Mouse (Mus musculus) heart, adult 2 months (tissue): ENCODE data around the gene Arhgap29. TPM values are rescaled to one million over a fixed set of nuclear protein-coding genes. Genes with fewer than 3 reads are reported as not detected.

Experiments
- DNase-seq, 2 experiments: peaks; one replicate each; pipeline ENCODE4 v3.0.0; 2021
- H3K27ac ChIP-seq: fragments of 200-600 bp; 2 replicates; pipeline ENCODE4 v1.8.1; 2022
- H3K27me3 ChIP-seq: fragments of 200-500 bp; 2 replicates; pipeline ENCODE4 v1.6.1; 2012; ENCODE audit warnings: mild to moderate bottlenecking, low read length, inconsistent platforms, mixed read lengths; ENCODE audit not compliant: control insufficient read depth, insufficient read depth
- H3K36me3 ChIP-seq: fragments of 200-500 bp; 2 replicates; pipeline ENCODE4 v1.6.1; 2012; ENCODE audit warnings: low read length, inconsistent platforms; ENCODE audit not compliant: control insufficient read depth, insufficient read depth
- H3K4me1 ChIP-seq: fragments of 200-500 bp; 2 replicates; pipeline ENCODE4 v1.6.1; 2011; ENCODE audit warnings: low read length; ENCODE audit not compliant: control insufficient read depth, insufficient read depth
- H3K4me3 ChIP-seq: fragments of 200-600 bp; 2 replicates; pipeline ENCODE4 v1.8.1; 2022
- H3K79me2 ChIP-seq: fragments of 200-500 bp; replicated peaks from 2 replicates; pipeline ENCODE4 v1.6.1; 2012; ENCODE audit warnings: mild to moderate bottlenecking, inconsistent platforms, low read length, moderate library complexity, mixed read lengths; ENCODE audit not compliant: control insufficient read depth, insufficient read depth
- H3K9ac ChIP-seq: fragments of 200-500 bp; 2 replicates; pipeline ENCODE4 v1.6.1; 2012; ENCODE audit warnings: low read depth, mild to moderate bottlenecking, control low read depth, inconsistent platforms, low read length, mixed read lengths
- CTCF ChIP-seq: fragments of 200-600 bp; IDR thresholded peaks from 2 replicates; pipeline ENCODE4 v1.8.1; 2022; ENCODE audit warnings: antibody characterized with exemption, mild to moderate bottlenecking, moderate library complexity
- EP300 ChIP-seq: fragments of 200-500 bp; IDR thresholded peaks from 2 replicates; pipeline ENCODE4 v1.6.1; 2011; ENCODE audit warnings: low read depth, low read length, control low read depth; ENCODE audit not compliant: insufficient read depth
- POLR2A ChIP-seq: fragments of 200-500 bp; IDR thresholded peaks from 2 replicates; pipeline ENCODE4 v1.6.1; 2011; ENCODE audit warnings: mild to moderate bottlenecking, low read depth, low read length, control low read depth; ENCODE audit not compliant: insufficient read depth
- WGBS: fragments of 180-500 bp; shearing (Covaris S2); methylation state at CpG from one replicate; pipeline ENCODE4 v1.1.7; 2018; 5-methylcytosine and 5-hydroxymethylcytosine counted together
- intact Hi-C: fragments of 180-260 bp; cut with DNase I; formaldehyde crosslinking; loops from one replicate; pipeline ENCODE4 v1.15.1; 2025
- polyA plus RNA-seq: library from polyadenylated mRNA; depleted of rRNA; stranded (reverse); fragments of >200 nt; gene quantifications from 2 replicates; pipeline ENCODE4 v1.2.3, GENCODE M21; 2012
- total RNA-seq, 2 experiments: library from RNA; stranded (reverse); gene quantifications; 2 replicates each; pipeline ENCODE4 v1.2.3; 2021

The Arhgap29 gene
- total and polyA plus RNA-seq, 3 experiments, result 30.7 to 41.2 (median 38.6) TPM

DNA sequence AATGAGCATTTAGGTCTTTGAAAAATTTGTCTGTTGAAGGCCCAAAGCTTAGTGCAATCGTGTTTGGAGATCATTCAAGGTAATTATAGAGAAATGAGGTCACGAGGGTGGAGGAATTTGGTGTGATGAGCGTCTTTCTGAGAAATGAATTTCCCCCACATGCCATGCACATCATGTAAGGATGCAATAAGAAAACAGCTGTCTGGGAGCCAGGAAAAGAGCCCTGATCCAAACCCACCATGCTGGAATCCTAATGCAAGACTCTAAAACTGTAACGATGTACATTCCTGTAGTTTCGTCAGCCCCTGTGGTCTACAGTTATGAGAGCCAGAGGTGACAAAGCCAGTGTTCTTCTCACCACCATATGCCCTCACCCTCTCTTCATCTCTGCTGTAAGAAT lies 32.4 kb upstream of the Arhgap29 start:
- TF ChIP-seq CTCF, result no peak
- no peak for TF ChIP-seq POLR2A
- no peak for TF ChIP-seq EP300
- no peaks in the 10 kb centered on the region for H3K27me3 ChIP-seq
- no peak overlapping the region for H3K4me3 ChIP-seq
- intact Hi-C loops, result no loop called here
- peaks cover 2% of the 10 kb centered on the region for H3K36me3 ChIP-seq
- DNase-seq, result no peak
- H3K27ac ChIP-seq, result no peak overlapping the region
- 58% methylated on average over 5 of the region's 5 CpGs for WGBS
- peaks cover 3% of the 10 kb centered on the region for H3K4me1 ChIP-seq
- H3K79me2 ChIP-seq, result no peaks in the 10 kb centered on the region
- H3K9ac ChIP-seq, result no peak overlapping the region

DNA sequence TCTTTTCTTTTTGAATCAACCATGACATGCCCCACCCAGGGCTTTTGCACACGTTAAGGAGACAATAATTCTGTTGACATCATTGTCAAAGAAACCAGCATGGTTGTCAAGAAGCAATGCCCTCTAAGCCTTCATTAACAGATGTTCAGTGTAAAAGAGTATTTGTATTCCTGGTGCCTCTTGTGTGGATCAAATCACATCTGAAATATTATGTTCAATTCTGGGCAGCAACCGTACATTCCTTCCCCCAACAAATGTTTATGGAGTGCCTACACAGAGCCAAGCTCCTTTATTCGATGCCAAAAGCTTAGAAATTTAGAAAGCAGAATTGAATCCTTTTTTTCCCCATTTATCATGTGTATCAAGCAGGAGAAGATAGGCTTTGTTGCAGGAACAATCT lies 31.6 kb upstream of the Arhgap29 start:
- Histone ChIP-seq H3K4me3 (no peak overlapping the region), H3K27me3 (no peaks in the 10 kb centered on the region), H3K9ac (no peak overlapping the region), H3K79me2 (no peaks in the 10 kb centered on the region), H3K36me3 (no peaks in the 10 kb centered on the region; the same call in 1 of the 2 replicates), H3K27ac (no peak overlapping the region), H3K4me1 (peaks cover 2% of the 10 kb centered on the region)
- 74% methylated on average over 3 of the region's 3 CpGs for WGBS
- intact Hi-C loops, result no loop called here
- no peak for DNase-seq
- TF ChIP-seq EP300 (no peak), POLR2A (no peak), CTCF (no peak)

GRCm38 (mm10) chr3:121924768-121925486 lies 27.4 kb upstream of the Arhgap29 start:
- no peaks in the 10 kb centered on the region for H3K79me2 ChIP-seq
- intact Hi-C loops, result no loop called here
- TF ChIP-seq POLR2A (no peak), EP300 (no peak), CTCF (no peak)
- H3K4me3 ChIP-seq, result no peak overlapping the region
- no peaks in the 10 kb centered on the region for H3K4me1 ChIP-seq
- no peak overlapping the region for H3K27ac ChIP-seq
- H3K27me3 ChIP-seq, result no peaks in the 10 kb centered on the region
- no peaks in the 10 kb centered on the region for H3K36me3 ChIP-seq
- no peak for DNase-seq
- 84% methylated on average over 11 of the region's 11 CpGs for WGBS
- H3K9ac ChIP-seq, result no peak overlapping the region

DNA sequence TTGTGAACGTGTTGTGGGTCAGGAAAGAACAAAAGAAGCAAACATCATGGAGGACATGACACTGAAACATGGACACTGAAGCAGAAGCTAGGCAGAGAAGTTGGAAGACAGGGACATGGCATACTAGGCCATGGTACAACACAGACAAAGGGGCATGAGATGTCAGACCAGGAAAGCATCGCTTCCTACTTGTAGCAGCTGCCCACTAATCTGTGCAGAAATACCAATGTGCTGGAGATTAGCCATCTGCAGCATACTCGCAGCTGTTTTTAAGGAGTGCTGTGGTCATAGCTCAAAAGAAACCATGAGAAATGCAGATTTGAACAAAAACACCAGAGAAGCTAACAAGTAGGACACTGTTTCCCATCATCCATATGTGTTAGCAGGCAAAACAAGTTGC lies 24.7 kb upstream of the Arhgap29 start:
- H3K27ac ChIP-seq, result no peak overlapping the region
- intact Hi-C loops, result no loop called here
- no peak overlapping the region for H3K9ac ChIP-seq
- H3K4me1 ChIP-seq, result no peaks in the 10 kb centered on the region
- TF ChIP-seq POLR2A (no peak), EP300 (no peak), CTCF (no peak)
- no peaks in the 10 kb centered on the region for H3K27me3 ChIP-seq
- WGBS, result 72% methylated on average over 3 of the region's 3 CpGs
- no peaks in the 10 kb centered on the region for H3K36me3 ChIP-seq
- DNase-seq, result no peak
- no peak overlapping the region for H3K4me3 ChIP-seq
- no peaks in the 10 kb centered on the region for H3K79me2 ChIP-seq

DNA sequence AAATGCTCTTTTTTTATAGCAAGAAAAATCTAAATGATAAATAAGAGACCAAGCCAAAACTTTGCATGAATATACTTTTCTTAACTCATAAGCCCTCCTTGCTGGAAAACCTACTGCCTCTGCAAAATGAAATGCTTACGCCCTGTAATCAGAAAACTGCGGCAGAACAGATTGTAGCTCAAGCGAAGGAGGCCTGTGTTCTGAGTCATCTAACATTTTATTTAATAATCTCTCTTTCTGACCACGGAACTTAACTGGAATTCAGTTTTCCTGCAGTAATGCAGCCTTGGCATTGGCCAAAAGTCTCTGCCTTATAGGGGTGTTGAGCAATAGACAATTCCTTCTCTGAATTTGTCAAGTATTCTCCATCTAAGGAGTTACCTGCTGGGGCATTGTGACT lies 19.5 kb upstream of the Arhgap29 start:
- no peak for TF ChIP-seq CTCF
- TF ChIP-seq POLR2A, result no peak
- no peak for TF ChIP-seq EP300

GRCm38 (mm10) chr3:121936241-121936640 lies 16.1 kb upstream of the Arhgap29 start:
- TF ChIP-seq EP300 (no peak), POLR2A (no peak), CTCF (no peak)
- WGBS, result 49% methylated on average over 2 of the region's 2 CpGs
- H3K27me3 ChIP-seq, result no peaks in the 10 kb centered on the region
- H3K27ac ChIP-seq, result no peak overlapping the region
- no peak for DNase-seq
- peaks cover 4% of the 10 kb centered on the region; the same call in 1 of the 2 replicates for H3K4me1 ChIP-seq
- no peaks in the 10 kb centered on the region for H3K79me2 ChIP-seq
- H3K4me3 ChIP-seq, result no peak overlapping the region
- intact Hi-C loops, result no loop called here
- no peaks in the 10 kb centered on the region for H3K36me3 ChIP-seq
- no peak overlapping the region for H3K9ac ChIP-seq

More for the DNA sequence above, 19.5 kb upstream of the Arhgap29 start:
- WGBS, result 84% methylated on average over 4 of the region's 4 CpGs
- Histone ChIP-seq H3K4me3 (no peak overlapping the region), H3K4me1 (no peaks in the 10 kb centered on the region), H3K79me2 (no peaks in the 10 kb centered on the region), H3K9ac (no peak overlapping the region), H3K27ac (no peak overlapping the region), H3K27me3 (no peaks in the 10 kb centered on the region), H3K36me3 (no peaks in the 10 kb centered on the region)
- intact Hi-C loops, result no loop called here
- no peak for DNase-seq
